20 mouse cellular contexts compared by ENCODE assay signal in genomic region chrX:47124140-47124928, GRCm38 (mm10).
DNase-seq lines count a peak whose midpoint lies in the region; ATAC-seq and TF ChIP-seq lines count a peak whose summit lies in the region.
"Had no signal": no experiment of that assay in that cellular context is flagged by ENCODE, and none has a peak within 500 bp of the region (broad histone marks: within the 10 kb centered on the region; RNA-seq: fewer than 3 reads in every experiment).

No protein-coding gene starts in this region.

- no peak overlapping the region for H3K27ac ChIP-seq in forebrain, embryonic 15.5 days (replicated peaks)
- H3K27ac ChIP-seq in forebrain, embryonic 11.5 days (ENCODE audit: low read depth, low read length) = no peak overlapping the region
- H3K27ac ChIP-seq in hindbrain, embryonic 13.5 days = no peak overlapping the region
- H3K27ac ChIP-seq: heart, adult 2 months; heart, embryonic 10.5 days; heart, embryonic 13.5 days; hindbrain, embryonic 15.5 days had no signal

- TF ChIP-seq CTCF in brain, embryonic 14.5 days (IDR thresholded peaks at IDR 0.05; ENCODE audit: borderline replicate concordance, extremely low read depth, insufficient read depth, insufficient read length) = no peak

- WGBS in forebrain, embryonic 15.5 days = 48% methylated on average over 4 of the region's 4 CpGs
- WGBS in forebrain, embryonic 11.5 days = 77% methylated on average over 4 of the region's 4 CpGs
- 74% methylated on average over 4 of the region's 4 CpGs for WGBS in hindbrain, embryonic 13.5 days

- no peaks in the 10 kb centered on the region for H3K9me3 ChIP-seq in forebrain, embryonic 15.5 days
- H3K9me3 ChIP-seq in forebrain, embryonic 11.5 days (ENCODE audit: control insufficient read depth, low read length) = no peaks in the 10 kb centered on the region
- H3K9me3 ChIP-seq in hindbrain, embryonic 13.5 days = no peaks in the 10 kb centered on the region
- H3K9me3 ChIP-seq: heart, embryonic 10.5 days; heart, embryonic 13.5 days; hindbrain, embryonic 15.5 days had no signal

- ATAC-seq in forebrain, embryonic 15.5 days (replicated peaks) = peak; percentile 79
- no peak for ATAC-seq in forebrain, embryonic 11.5 days (replicated peaks; ENCODE audit: low FRiP score)
- no peak for ATAC-seq in hindbrain, embryonic 13.5 days (ENCODE audit: low FRiP score)
- ATAC-seq: intestine, postnatal 0 days; Patski had no signal

- H3K4me2 ChIP-seq in forebrain, embryonic 15.5 days (replicated peaks) = no peak overlapping the region
- H3K4me2 ChIP-seq in forebrain, embryonic 11.5 days (ENCODE audit: low read depth, low read length, severe bottlenecking) = no peak overlapping the region
- H3K4me2 ChIP-seq in hindbrain, embryonic 13.5 days = no peak overlapping the region
- H3K4me2 ChIP-seq: heart, embryonic 13.5 days; hindbrain, embryonic 15.5 days had no signal

- no peaks in the 10 kb centered on the region for H3K27me3 ChIP-seq in forebrain, embryonic 15.5 days
- H3K27me3 ChIP-seq in forebrain, embryonic 11.5 days (ENCODE audit: control insufficient read depth, insufficient read depth, low read length) = no peaks in the 10 kb centered on the region
- no peaks in the 10 kb centered on the region for H3K27me3 ChIP-seq in hindbrain, embryonic 13.5 days
- H3K27me3 ChIP-seq: heart, embryonic 13.5 days; hindbrain, embryonic 15.5 days had no signal

- TF ChIP-seq POLR2A in brain, embryonic 14.5 days (IDR thresholded peaks at IDR 0.05; ENCODE audit: borderline replicate concordance, extremely low read depth, insufficient read depth, insufficient read length, poor library complexity, severe bottlenecking) = no peak

- H3K4me1 ChIP-seq in forebrain, embryonic 15.5 days = no peaks in the 10 kb centered on the region
- H3K4me1 ChIP-seq in forebrain, embryonic 11.5 days (replicated peaks; ENCODE audit: control insufficient read depth, insufficient read depth, low read length) = no peaks in the 10 kb centered on the region
- no peaks in the 10 kb centered on the region for H3K4me1 ChIP-seq in hindbrain, embryonic 13.5 days (replicated peaks)
- H3K4me1 ChIP-seq: heart, embryonic 10.5 days; heart, embryonic 13.5 days; hindbrain, embryonic 15.5 days had no signal

- peak; percentile 2 to 3 for DNase-seq in cerebellum, postnatal 10 days
- no peak for DNase-seq in cerebellum, adult 11 months
- DNase-seq in forebrain, embryonic 11.5 days (ENCODE audit: low spot score) = no peak
- peak; percentile 75 for DNase-seq in brain, embryonic 14.5 days (ENCODE audit: low read depth)
- DNase-seq in retina, embryonic 14.5 days (ENCODE audit: low spot score) = peak; percentile 2
- no peak for DNase-seq in ovary, adult 18-20 months (ENCODE audit: low spot score)
- DNase-seq: adrenal gland, postnatal 10 days; cerebellum, adult 2 months; gastrocnemius, postnatal 36 days; heart, adult 2 months; heart, postnatal 14 days; heart, postnatal 4 days; kidney, adult 2 months had no signal

- H3K9ac ChIP-seq in forebrain, embryonic 15.5 days (replicated peaks) = no peak overlapping the region
- H3K9ac ChIP-seq in forebrain, embryonic 11.5 days (ENCODE audit: low read length) = no peak overlapping the region
- no peak overlapping the region for H3K9ac ChIP-seq in hindbrain, embryonic 13.5 days
- H3K9ac ChIP-seq: heart, embryonic 13.5 days; hindbrain, embryonic 15.5 days had no signal

- no peak overlapping the region for H3K4me3 ChIP-seq in forebrain, embryonic 15.5 days
- H3K4me3 ChIP-seq in forebrain, embryonic 11.5 days (ENCODE audit: low read depth, low read length) = no peak overlapping the region
- H3K4me3 ChIP-seq in hindbrain, embryonic 13.5 days = no peak overlapping the region
- H3K4me3 ChIP-seq: heart, adult 2 months; heart, embryonic 10.5 days; heart, embryonic 13.5 days; hindbrain, embryonic 15.5 days had no signal

- no peaks in the 10 kb centered on the region for H3K36me3 ChIP-seq in forebrain, embryonic 15.5 days
- H3K36me3 ChIP-seq in forebrain, embryonic 11.5 days (ENCODE audit: control insufficient read depth, insufficient read depth, low read length) = no peaks in the 10 kb centered on the region
- no peaks in the 10 kb centered on the region for H3K36me3 ChIP-seq in hindbrain, embryonic 13.5 days
- H3K36me3 ChIP-seq: heart, embryonic 10.5 days; heart, embryonic 13.5 days; hindbrain, embryonic 15.5 days had no signal

Comparison
In these comparisons a context has a peak if more than half of its experiments do, and no peak if none do; other contexts are left out.
1. DNase-seq: peak in cerebellum, postnatal 10 days (2 of 2), brain, embryonic 14.5 days (single experiment) and retina, embryonic 14.5 days (single experiment); none in cerebellum, adult 11 months (single experiment), forebrain, embryonic 11.5 days (single experiment) and ovary, adult 18-20 months (single experiment).